Mouse (Mus musculus) C2C12 (cell line): Measurements from ENCODE around the gene Gm12166.

ENCODE experiments used
- CTCF ChIP-seq: IDR thresholded peaks from one replicate; pipeline ENCODE4 v1.5.1; 2011; ENCODE audit not compliant: control insufficient read depth, insufficient read depth, insufficient read length
- MAX ChIP-seq: IDR thresholded peaks from one replicate; pipeline ENCODE4 v1.6.1; 2011; ENCODE audit warnings: mild to moderate bottlenecking, control low read depth
- MYOG ChIP-seq: IDR thresholded peaks from one replicate; pipeline ENCODE4 v1.6.1; 2011; ENCODE audit not compliant: control insufficient read depth, insufficient read length; ENCODE audit errors: extremely low read depth
- USF1 ChIP-seq: IDR thresholded peaks from one replicate; pipeline ENCODE4 v1.6.1; 2011; ENCODE audit warnings: low read depth, mild to moderate bottlenecking, control low read depth, moderate library complexity

- no peak for TF ChIP-seq MYOG
- no peak for TF ChIP-seq MAX
- no peak for TF ChIP-seq CTCF
- TF ChIP-seq USF1, result no peak
Measured at GRCm38 (mm10) chr11:46022983-46023382, 29.1 kb downstream of the Gm12166 start.
